Mouse (Mus musculus): ENCODE measurements around the gene Hyal1.

DNA sequence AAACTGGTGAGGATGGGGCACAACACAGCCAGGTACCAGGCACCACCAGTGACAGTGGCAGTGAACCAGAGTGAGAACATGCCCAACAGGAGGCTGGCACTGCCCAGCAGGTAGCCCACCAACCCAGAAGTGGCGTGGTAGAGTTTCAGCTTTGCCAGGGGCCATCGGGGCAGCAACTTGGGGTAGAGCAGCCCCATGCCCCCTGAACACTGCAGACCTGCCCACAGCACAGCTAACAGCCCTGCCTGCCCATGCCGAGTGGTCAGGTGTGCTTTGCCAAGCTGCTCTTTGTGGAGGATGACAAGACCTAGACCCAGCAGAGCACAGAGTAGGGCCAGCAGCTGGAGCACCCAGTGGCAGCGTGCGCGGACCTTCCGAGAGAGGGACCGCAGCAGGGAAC is 36.8 kb upstream of the Hyal1 start:
- no peak for TF ChIP-seq CTCF (IDR thresholded peaks at IDR 0.05; ENCODE audit: low read depth)
- TF ChIP-seq EP300 (IDR thresholded peaks at IDR 0.05; ENCODE audit: low read depth) = no peak

All from heart, postnatal 0 days (tissue).